Mouse (Mus musculus) heart, postnatal 0 days (tissue): Measurements from ENCODE around the gene Mdh1. TPM values are rescaled to one million over a fixed set of nuclear protein-coding genes. Genes with fewer than 3 reads are reported as not detected.

ENCODE experiments used
- ATAC-seq: fragments of 200-750 bp; cut with Nextera tagmentation; 2 replicates; pipeline ENCODE4 v1.8.0; 2017; ENCODE audit warnings: low read depth, moderate number of reproducible peaks, moderate library complexity; ENCODE audit not compliant: insufficient read depth
- DNase-seq: peaks from one replicate; pipeline ENCODE4 v3.0.0-alpha.2; 2016; ENCODE audit warnings: low spot score
- H3K27ac ChIP-seq: fragments of 300-500 bp; sonication (generic); 2 replicates; pipeline ENCODE4 v1.5.1; 2014; ENCODE audit warnings: low read depth, mild to moderate bottlenecking
- H3K27me3 ChIP-seq: fragments of 300-500 bp; sonication (generic); 2 replicates; pipeline ENCODE4 v1.6.1; 2014; ENCODE audit warnings: low read length, mixed read lengths; ENCODE audit not compliant: control insufficient read depth, insufficient read depth
- H3K36me3 ChIP-seq: fragments of 300-500 bp; sonication (generic); replicated peaks from 2 replicates; pipeline ENCODE4 v1.6.1; 2014; ENCODE audit warnings: low read length, mixed read lengths; ENCODE audit not compliant: control insufficient read depth, insufficient read depth
- H3K4me1 ChIP-seq: fragments of 300-500 bp; sonication (generic); 2 replicates; pipeline ENCODE4 v1.6.1; 2014; ENCODE audit warnings: antibody characterized with exemption; ENCODE audit not compliant: control insufficient read depth, insufficient read depth
- H3K4me2 ChIP-seq: fragments of 300-500 bp; sonication (generic); 2 replicates; pipeline ENCODE4 v1.6.1; 2014; ENCODE audit warnings: low read depth, mild to moderate bottlenecking, low read length, moderate library complexity
- H3K4me3 ChIP-seq: fragments of 300-500 bp; sonication (generic); 2 replicates; pipeline ENCODE4 v1.5.1; 2014; ENCODE audit warnings: low read depth, low read length
- H3K9ac ChIP-seq: fragments of 300-500 bp; sonication (generic); replicated peaks from 2 replicates; pipeline ENCODE4 v1.6.1; 2014; ENCODE audit warnings: low read depth, low read length, mixed read lengths
- H3K9me3 ChIP-seq: fragments of 300-500 bp; sonication (generic); replicated peaks from 2 replicates; pipeline ENCODE4 v1.6.1; 2016; ENCODE audit warnings: low read length; ENCODE audit not compliant: control insufficient read depth
- CTCF ChIP-seq: IDR thresholded peaks from 2 replicates; pipeline ENCODE4 v1.5.1; 2016; ENCODE audit warnings: antibody characterized with exemption, control low read depth, low read depth
- EP300 ChIP-seq: IDR thresholded peaks from 2 replicates; pipeline ENCODE4 v1.6.1; 2016; ENCODE audit warnings: antibody characterized with exemption, low read depth
- WGBS: fragments of 180-500 bp; shearing (Covaris S2); extraction: QIAGEN DNeasy Blood & Tissue Kit; methylation state at CpG from one replicate; pipeline ENCODE4 v1.1.7; 2014; 5-methylcytosine and 5-hydroxymethylcytosine counted together
- polyA plus RNA-seq: library from polyadenylated mRNA; unstranded; fragments of >200 nt; fragmentation: Nextera tagmentation; extraction: Ambion mirVana; gene quantifications from 2 replicates; pipeline ENCODE4 v1.2.1, GENCODE M21; 2015
- total RNA-seq: library from RNA; depleted of rRNA; stranded (reverse); fragments of >200 nt; gene quantifications from 2 replicates; pipeline ENCODE4 v1.2.3, GENCODE M21; 2014; ENCODE audit warnings: low replicate concordance

Mdh1 gene
- total and polyA plus RNA-seq, 2 experiments from 2014 or later = 1,252 to 3,016 TPM

DNA sequence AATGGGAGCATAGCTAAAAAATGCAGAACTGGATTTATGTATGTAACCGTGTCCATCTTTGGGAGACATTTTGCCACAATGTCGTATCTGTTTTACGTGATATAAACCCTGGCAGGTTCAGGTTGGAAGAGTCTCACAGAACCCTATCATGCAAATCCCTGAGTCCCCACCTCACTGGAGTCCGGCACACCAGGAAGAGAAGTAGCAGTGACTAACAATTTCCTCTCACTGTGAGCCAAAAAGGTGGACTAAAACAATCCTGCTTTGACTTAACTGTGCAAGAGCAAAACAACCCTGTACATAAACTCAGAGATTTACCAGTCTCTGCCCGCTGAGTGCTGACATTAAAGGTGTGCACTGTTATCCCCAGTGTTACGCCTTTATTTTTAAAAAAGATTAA lies 5.2 kb downstream of the Mdh1 start:
- WGBS = 58% methylated on average over 6 of the region's 6 CpGs
- H3K9ac ChIP-seq = peak overlapping the region; percentile 28
- TF ChIP-seq EP300 = no peak
- no peak for TF ChIP-seq CTCF
- DNase-seq (no peak), ATAC-seq (no peak)
- H3K4me1 ChIP-seq = peaks cover 14% of the 10 kb centered on the region
- peak overlapping the region; percentile 8; the same call in 1 of the 2 replicates for H3K4me3 ChIP-seq
- peaks cover 39% of the 10 kb centered on the region for H3K36me3 ChIP-seq
- peak overlapping the region; percentile 50 for H3K4me2 ChIP-seq
- H3K27me3 ChIP-seq = no peaks in the 10 kb centered on the region
- peak overlapping the region; percentile 16; the same call in 1 of the 2 replicates for H3K27ac ChIP-seq
- no peaks in the 10 kb centered on the region for H3K9me3 ChIP-seq

DNA sequence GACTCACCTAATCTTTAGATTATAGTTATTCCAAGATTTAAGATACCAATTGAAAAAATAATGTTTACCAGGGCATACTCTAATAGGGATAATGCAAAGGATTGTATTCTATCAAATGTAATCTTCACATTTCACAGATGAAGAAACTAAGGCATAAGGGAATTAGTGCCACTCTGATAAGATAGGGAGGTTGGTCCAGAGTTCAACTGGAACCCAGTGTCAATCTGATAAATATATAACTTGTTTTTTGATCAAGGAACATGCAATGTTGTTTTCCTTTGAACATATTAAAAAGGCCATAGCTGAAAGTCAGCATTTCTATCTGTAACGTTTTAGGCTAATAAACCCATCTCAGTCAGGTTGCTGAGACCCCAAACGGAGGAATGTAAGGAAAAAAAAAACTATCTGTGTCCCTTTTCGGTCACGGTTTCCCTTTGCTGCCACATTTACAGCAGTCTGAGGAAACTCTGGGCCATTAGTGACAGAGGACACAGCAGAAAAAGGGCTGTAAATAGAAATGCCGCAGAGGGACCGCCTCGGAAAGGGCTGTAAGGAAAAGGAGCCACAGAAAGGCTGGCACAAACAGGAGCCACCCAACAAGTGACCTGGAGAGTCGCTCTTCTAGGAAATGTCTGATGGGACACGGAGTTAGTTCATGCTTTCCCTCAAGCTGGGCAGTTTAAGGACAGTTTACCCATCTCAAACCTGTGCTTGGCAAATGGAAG lies 7.3 kb downstream of the Mdh1 start:
- no peaks in the 10 kb centered on the region for H3K27me3 ChIP-seq
- no peak overlapping the region; the same call in 1 of the 2 replicates for H3K9ac ChIP-seq
- ATAC-seq (no peak), DNase-seq (peak; percentile 27)
- peaks cover 59% of the 10 kb centered on the region for H3K36me3 ChIP-seq
- no peak overlapping the region for H3K4me3 ChIP-seq
- peak overlapping the region; percentile 20; the same call in 1 of the 2 replicates for H3K4me2 ChIP-seq
- TF ChIP-seq CTCF = no peak
- no peak for TF ChIP-seq EP300
- H3K4me1 ChIP-seq = peaks cover 22% of the 10 kb centered on the region
- H3K9me3 ChIP-seq = no peaks in the 10 kb centered on the region
- H3K27ac ChIP-seq = peak overlapping the region; percentile 64
- 46% methylated on average over 9 of the region's 9 CpGs for WGBS

DNA sequence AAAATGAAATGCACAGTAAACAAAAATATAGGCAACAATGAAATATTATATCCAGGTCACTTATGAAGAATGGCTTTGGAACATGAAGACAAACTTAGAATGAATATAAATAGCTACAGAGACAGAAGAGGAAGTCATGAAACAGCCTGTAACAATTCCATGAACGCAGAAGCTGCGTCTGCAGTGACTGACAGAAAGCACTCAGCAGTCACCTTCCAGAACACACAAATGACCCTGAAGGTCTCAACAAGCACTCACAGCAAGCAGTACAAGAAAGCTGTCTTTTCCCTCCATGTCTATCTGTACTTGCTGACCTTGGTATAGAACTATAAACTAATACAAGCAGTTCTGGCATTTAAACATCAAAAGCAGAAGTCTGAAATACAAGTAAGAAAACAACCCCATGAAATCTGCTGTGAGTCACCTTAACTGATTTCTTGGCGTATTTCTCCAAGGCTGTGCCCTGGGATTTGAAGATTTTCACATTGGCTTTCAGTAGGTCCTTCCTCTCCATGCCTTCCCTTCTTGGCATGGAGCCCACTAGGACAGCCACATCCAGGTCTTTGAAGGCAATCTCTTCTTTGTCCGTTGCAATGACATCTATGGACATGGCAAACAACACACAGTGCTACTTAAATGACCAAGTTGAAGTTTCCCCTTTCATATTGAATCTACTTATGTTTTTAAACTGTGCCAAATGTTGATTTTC lies 8.4 kb downstream of the Mdh1 start:
- no peak for TF ChIP-seq CTCF
- no peak for TF ChIP-seq EP300
- peak overlapping the region; percentile 50 for H3K9ac ChIP-seq
- H3K36me3 ChIP-seq = peaks cover 70% of the 10 kb centered on the region
- H3K4me2 ChIP-seq = peak overlapping the region; percentile 39
- peak overlapping the region; percentile 93 for H3K27ac ChIP-seq
- DNase-seq (peak; percentile 79), ATAC-seq (peak; percentile 60; the same call in 1 of the 2 replicates)
- peaks cover 22% of the 10 kb centered on the region for H3K4me1 ChIP-seq
- peak overlapping the region; percentile 9; the same call in 1 of the 2 replicates for H3K4me3 ChIP-seq
- 19% methylated on average over 4 of the region's 4 CpGs for WGBS
- H3K9me3 ChIP-seq = no peaks in the 10 kb centered on the region
- H3K27me3 ChIP-seq = no peaks in the 10 kb centered on the region

DNA sequence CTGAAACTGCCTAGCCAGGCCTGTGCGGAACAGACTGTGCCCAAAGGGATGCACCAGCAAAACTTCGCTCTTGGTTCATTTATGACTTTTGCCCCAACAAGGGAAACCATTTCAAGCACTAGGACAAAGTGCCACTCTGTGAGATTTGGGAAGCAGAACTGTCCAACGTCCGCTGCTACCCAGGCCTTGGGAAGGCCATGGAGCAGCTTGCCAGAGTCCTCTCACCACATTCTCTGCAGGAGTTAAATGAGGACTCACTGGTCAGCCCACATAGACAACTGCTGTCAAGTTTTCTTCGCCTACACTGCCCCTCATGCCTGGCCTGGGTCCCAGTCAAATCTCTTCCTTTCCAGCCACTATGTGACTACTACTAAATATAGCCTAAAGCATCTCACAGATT lies 10.8 kb downstream of the Mdh1 start:
- H3K4me1 ChIP-seq = peaks cover 16% of the 10 kb centered on the region
- H3K9me3 ChIP-seq = no peaks in the 10 kb centered on the region
- H3K27ac ChIP-seq = peak overlapping the region; percentile 68
- 42% methylated on average over 5 of the region's 5 CpGs for WGBS
- no peaks in the 10 kb centered on the region for H3K27me3 ChIP-seq
- TF ChIP-seq CTCF (no peak), EP300 (peak; percentile 74; the same call in 1 of the 2 replicates)
- H3K4me2 ChIP-seq = no peak overlapping the region
- peaks cover 79% of the 10 kb centered on the region for H3K36me3 ChIP-seq
- H3K9ac ChIP-seq = no peak overlapping the region
- ATAC-seq = peak; percentile 92
- H3K4me3 ChIP-seq = no peak overlapping the region
- DNase-seq = peak; percentile 85

DNA sequence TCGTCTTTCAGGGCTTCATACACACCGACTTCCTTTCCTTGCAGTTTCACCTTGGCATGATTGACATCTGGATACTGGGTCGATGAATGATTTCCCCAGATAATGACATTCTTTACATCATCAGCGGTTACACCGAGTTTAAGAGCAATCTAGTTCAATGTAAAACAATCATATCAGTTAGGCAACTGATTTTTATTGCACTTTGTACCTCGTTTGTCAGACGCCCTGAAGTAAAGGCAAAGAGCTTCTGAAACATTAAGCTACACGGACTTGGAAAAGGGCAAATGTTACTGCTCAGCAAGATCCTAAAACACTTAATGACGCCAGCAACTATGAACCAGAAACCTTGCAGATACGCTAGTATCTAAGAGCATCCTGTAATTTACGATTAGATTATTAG lies 12.4 kb downstream of the Mdh1 start:
- no peak overlapping the region for H3K9ac ChIP-seq
- H3K27ac ChIP-seq = no peak overlapping the region
- H3K4me1 ChIP-seq = peaks cover 9% of the 10 kb centered on the region
- no peak for DNase-seq
- ATAC-seq = no peak
- no peaks in the 10 kb centered on the region for H3K9me3 ChIP-seq
- peaks cover 64% of the 10 kb centered on the region for H3K36me3 ChIP-seq
- no peak overlapping the region for H3K4me3 ChIP-seq
- TF ChIP-seq EP300 (no peak), CTCF (no peak)
- 78% methylated on average over 11 of the region's 11 CpGs for WGBS
- H3K27me3 ChIP-seq = no peaks in the 10 kb centered on the region
- H3K4me2 ChIP-seq = no peak overlapping the region
